Mouse (Mus musculus): ENCODE data around the gene Egfem1.

Egfem1 gene

GRCm38 (mm10) chr3:29081952-29082295, at the start of gene Egfem1:
TSS of gene Egfem1 (plus strand) at chr3:29082023.
- in situ Hi-C loops (cut with MboI, MseI): no loop called here

GRCm38 (mm10) chr3:29033107-29033506, 48.7 kb upstream of the Egfem1 start:
- in situ Hi-C loops (cut with MboI, MseI): loop anchor here in 1 of 2 experiments (25.0 kb wide), 1 partner anchor 1504 kb away; the partner anchor contains the start of gene Mecom

DNA sequence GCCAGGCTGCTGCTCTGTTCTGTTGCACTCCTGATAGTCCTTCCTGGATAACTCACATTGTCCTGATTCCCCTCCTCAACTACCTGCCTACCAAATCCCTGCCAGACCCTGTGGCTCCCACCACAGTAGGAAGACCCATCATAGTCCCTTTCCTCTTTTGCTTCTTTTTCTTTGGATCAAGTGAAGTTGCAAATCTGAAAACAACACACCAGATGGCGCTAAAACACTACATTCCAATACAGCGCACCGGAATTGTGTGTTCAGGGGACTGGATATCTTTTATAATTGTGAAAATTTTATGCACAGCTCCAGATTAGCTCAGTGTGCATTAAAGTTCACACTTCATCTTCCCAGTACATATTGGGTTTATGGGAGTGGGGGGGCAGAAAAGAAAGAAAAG, 45.7 kb upstream of the Egfem1 start:
- in situ Hi-C loops (cut with MboI, MseI): loop anchor here in 1 of 2 experiments (25.0 kb wide), 1 partner anchor 1501 kb away; the partner anchor contains the start of gene Mecom

GRCm38 (mm10) chr3:29036620-29037019, 45.2 kb upstream of the Egfem1 start:
- in situ Hi-C loops (cut with MboI, MseI): loop anchor here in 1 of 2 experiments (25.0 kb wide), 1 partner anchor 1501 kb away; the partner anchor contains the start of gene Mecom

DNA sequence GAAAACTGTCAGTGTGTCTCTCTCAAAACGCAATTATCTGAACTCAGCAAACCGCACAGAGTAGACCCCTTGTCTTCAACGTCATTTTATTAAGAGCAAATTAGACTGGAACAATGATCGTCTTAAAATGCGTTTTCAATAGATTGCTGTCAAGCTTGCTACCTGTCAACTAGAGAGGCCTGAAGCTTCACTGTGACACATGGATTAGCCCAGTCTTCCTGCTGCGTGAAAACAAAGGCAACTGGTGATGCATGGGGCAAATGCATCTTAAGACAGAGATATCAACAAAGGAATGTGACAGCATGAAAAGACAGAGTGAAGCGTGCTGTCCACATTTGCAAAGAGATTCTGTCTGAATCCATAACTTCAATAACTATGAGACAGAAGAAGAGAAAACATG, 41.8 kb upstream of the Egfem1 start:
- in situ Hi-C loops (cut with MboI, MseI): loop anchor here in 1 of 2 experiments (25.0 kb wide), 1 partner anchor 1497 kb away; the partner anchor contains the start of gene Mecom

- in situ Hi-C loops (cut with MboI, MseI): loop anchor here in 1 of 2 experiments (25.0 kb wide), 1 partner anchor 1491 kb away; the partner anchor contains the start of gene Mecom
Measured at GRCm38 (mm10) chr3:29046281-29046680, 35.5 kb upstream of the Egfem1 start.

DNA sequence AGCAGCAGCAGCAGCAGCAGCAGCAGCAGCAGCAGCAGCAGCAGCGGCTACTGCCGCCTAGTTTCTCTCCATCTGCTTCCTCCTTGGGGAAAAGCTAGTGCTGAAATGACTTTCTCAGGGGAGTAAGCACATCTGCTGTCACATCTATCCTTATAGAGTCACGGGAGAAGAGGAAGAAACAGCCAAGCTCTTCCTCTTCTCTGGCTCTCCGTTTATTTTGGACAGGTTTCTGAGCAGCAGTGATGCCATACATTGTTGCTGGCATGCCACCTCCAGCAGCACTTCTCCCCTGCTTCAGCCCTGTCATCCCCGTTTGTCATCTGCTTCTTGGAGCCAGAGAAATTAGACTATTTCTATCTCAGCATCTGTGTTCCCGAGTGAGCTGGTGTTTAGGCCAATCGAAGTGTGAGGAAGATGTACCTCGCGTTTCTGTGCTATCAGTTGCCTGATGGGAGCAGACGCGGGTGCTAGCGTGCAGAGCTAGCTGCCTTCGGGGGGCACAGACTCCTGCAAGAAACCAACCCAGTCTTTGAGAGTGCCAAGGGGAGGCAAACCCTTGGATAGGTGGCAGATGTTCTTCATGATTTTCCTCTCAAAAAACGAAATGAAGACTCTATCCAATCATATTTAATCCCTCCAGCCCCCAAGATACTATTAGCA, 34.4 kb upstream of the Egfem1 start:
- in situ Hi-C loops (cut with MboI, MseI): loop anchor here in 1 of 2 experiments (25.0 kb wide), 1 partner anchor 1490 kb away; the partner anchor contains the start of gene Mecom

GRCm38 (mm10) chr3:29063156-29063555, 18.7 kb upstream of the Egfem1 start:
- in situ Hi-C loops (cut with MboI, MseI): no loop called here

GRCm38 (mm10) chr3:29068428-29069098, 13.3 kb upstream of the Egfem1 start:
- in situ Hi-C loops (cut with MboI, MseI): no loop called here

DNA sequence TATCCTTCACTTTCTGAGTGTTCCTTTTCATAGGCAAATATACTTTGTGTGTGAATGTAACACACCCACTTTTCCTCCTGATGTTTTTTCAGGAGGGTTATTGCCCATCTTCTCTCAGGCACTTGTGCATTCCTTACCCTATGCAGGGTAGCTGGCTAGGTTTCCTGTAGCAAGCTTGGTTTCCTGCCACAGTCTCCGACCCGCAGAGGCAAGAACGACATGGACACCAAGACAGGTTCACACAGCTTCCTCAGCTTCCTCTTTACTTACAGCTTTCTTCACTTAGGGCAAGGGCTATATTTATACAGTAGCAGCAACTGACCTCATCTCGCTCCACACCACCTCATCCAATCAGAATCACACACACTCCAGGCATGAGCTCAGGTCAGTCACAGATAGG, 10.5 kb upstream of the Egfem1 start:
- in situ Hi-C loops (cut with MboI, MseI): no loop called here

DNA sequence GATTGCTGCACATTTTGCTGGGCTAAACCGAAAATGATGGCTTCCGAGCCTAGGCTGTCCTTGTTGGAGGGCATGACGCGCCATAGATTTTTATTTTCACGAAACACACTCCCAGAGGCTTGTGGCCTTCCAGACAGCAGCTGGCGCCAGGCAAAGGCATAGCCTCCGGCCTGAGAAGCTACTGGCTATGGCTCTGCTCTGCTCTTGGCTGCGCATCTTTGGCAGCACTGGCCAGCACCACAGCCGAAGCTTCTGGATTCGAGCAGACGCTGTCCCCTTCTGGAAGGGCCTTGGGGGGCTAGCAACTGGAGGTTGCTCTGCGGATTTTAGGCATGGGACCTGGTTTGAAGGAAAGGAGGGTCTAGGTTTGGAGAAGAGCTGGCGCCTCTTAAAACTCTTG, 306 bp upstream of the Egfem1 start:
- in situ Hi-C loops (cut with MboI, MseI): no loop called here

GRCm38 (mm10) chr3:29082296-29082995, 623 bp downstream of the Egfem1 start:
- in situ Hi-C loops (cut with MboI, MseI): no loop called here

DNA sequence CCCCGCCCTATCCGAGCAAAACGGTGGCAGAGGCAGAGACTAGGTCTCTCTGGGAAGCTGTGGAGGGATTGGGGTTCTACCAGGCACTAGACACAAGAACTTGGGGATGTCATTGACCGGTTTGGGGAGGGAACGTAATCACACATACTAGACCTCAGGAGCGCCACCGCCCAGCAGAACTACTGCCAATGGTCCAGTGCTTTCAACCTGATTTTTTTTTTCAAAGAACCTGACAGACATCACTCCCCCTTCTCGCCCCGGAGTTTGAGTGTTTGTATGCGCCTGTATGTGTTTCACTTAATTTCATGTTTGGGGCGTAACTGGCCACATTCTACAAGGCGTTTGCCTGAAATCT, 1.1 kb downstream of the Egfem1 start:
- in situ Hi-C loops (cut with MboI, MseI): no loop called here

- in situ Hi-C loops (cut with MboI, MseI): no loop called here
Measured at GRCm38 (mm10) chr3:29098467-29098866, 16.6 kb downstream of the Egfem1 start.

DNA sequence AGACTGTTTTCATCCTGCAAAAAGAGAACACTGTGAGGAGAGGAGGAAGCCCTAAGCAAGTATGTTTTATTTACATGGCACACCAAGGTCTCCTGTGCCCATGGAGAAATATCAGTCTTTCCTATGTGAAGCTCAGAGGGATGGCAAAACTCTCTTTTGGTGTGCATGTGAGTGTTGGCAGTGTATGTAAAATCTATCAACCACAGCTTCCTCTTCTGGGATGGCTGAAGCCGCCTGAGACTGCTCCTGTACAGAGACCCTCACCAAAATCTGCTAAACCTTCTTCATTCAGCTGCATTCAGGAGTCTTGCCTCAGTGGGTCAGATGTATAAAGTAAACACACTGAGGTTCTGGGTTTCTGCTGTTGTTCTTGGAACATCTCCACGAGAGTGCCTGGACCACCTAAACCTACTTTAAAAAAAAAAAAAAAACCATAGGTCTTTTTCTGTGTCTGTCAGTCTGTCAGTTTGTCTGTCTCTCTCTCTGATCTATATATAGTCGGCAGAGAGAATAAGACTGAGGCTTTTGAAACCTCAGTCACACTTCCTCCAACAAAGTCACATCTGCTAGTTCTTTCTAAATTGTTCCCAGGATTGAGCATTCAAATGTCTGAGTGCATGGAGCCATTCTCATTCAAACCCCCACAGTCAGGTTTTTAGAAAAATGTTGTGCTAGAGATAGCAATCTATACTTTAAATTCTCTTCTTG, 24.3 kb downstream of the Egfem1 start:
- in situ Hi-C loops (cut with MboI, MseI): no loop called here

DNA sequence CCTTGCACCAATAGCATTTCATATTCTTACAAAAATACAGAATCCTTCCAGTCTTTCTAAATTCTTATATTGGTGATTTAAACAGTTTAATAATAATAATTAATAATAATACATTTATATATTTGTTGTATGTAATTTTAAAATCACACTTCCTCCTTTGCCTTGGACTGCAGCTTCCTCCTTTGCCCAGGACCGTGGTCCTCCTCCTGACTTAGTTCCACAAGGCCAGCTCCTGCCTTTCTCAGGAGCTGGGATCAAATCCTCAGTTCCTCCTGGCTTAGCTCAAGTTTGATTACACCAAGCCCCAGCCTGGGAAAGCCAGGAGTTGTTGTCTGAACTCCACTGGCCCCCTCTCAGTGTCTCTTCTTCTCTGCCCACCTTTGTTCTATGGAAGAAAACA, 25.3 kb downstream of the Egfem1 start:
- in situ Hi-C loops (cut with MboI, MseI): no loop called here

GRCm38 (mm10) chr3:29110321-29110720, 28.5 kb downstream of the Egfem1 start:
- in situ Hi-C loops (cut with MboI, MseI): no loop called here

DNA sequence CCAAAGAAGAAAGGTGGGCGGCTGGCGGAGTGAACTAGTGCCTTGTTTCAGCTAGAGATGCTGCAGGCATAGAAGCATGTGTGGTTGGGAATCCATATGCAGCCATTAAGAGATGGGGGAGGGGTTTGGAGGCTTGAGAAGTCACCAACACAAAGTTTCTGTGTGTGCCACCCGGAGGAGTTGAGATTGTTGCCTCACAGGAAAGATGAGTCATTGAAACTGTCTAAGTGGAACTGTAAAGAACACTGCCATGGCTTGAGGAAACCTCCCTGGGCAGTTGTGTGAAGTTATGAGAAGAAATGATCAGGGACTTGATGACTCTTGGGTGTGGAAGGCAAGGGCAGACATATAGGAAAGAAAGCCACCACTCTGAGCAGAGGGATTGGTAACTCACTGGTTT, 32.7 kb downstream of the Egfem1 start:
- in situ Hi-C loops (cut with MboI, MseI): no loop called here

- in situ Hi-C loops (cut with MboI, MseI): no loop called here
Measured at GRCm38 (mm10) chr3:29117379-29117778, 35.6 kb downstream of the Egfem1 start.

DNA sequence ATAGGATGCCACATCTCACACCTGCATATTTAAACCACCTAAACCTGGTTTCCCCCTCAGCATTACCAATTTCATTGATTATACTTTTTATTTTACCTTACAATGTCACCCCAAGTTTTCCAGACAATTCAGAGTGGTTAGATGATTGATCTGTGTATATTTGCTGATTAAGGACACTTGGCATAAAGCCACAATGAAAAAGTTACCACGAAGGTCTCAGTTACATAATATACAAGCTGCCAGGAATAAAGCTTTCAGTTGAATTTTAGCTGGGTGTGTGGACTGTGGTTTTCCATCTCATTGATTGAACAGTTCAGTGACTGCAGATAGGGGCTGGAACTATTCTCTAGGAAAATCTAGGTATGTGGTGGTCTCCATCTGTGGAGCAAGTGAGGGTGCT, 40.7 kb downstream of the Egfem1 start:
- in situ Hi-C loops (cut with MboI, MseI): no loop called here

GRCm38 (mm10) chr3:29132054-29132931, 50.5 kb downstream of the Egfem1 start:
- in situ Hi-C loops (cut with MboI, MseI): no loop called here

Measured in T-helper 17 cell (primary cell).